Mouse (Mus musculus) lung, postnatal 0 days (tissue): ENCODE results near the gene Ovca2. TPM values are rescaled to one million over a fixed set of nuclear protein-coding genes. Genes with fewer than 3 reads are reported as not detected.

Experiments used
- ATAC-seq: fragments of 200-750 bp; cut with Nextera tagmentation; 2 replicates; pipeline ENCODE4 v1.8.0; 2017; ENCODE audit warnings: moderate library complexity
- DNase-seq: peaks from one replicate; pipeline ENCODE4 v3.0.0-alpha.2; 2016; ENCODE audit warnings: low spot score
- H3K27ac ChIP-seq: fragments of 300-500 bp; sonication (generic); 2 replicates; pipeline ENCODE4 v1.5.1; 2014; ENCODE audit warnings: antibody characterized with exemption, mild to moderate bottlenecking, low read length, mixed read lengths
- H3K27me3 ChIP-seq: fragments of 300-500 bp; sonication (generic); replicated peaks from 2 replicates; pipeline ENCODE4 v1.6.1; 2014; ENCODE audit warnings: low read length, mixed read lengths; ENCODE audit not compliant: insufficient read depth
- H3K36me3 ChIP-seq: fragments of 300-500 bp; sonication (generic); 2 replicates; pipeline ENCODE4 v1.6.1; 2014; ENCODE audit warnings: low read length, mixed read lengths; ENCODE audit not compliant: insufficient read depth
- H3K4me1 ChIP-seq: fragments of 300-500 bp; sonication (generic); 2 replicates; pipeline ENCODE4 v1.6.1; 2014; ENCODE audit warnings: antibody characterized with exemption, low read depth, low read length, mixed read lengths; ENCODE audit not compliant: insufficient read depth
- H3K4me2 ChIP-seq: fragments of 300-500 bp; sonication (generic); replicated peaks from 2 replicates; pipeline ENCODE4 v1.6.1; 2014; ENCODE audit warnings: low read depth, mild to moderate bottlenecking, low read length, moderate library complexity, mixed read lengths
- H3K4me3 ChIP-seq: fragments of 300-500 bp; sonication (generic); 2 replicates; pipeline ENCODE4 v1.5.1; 2014; ENCODE audit warnings: low read depth, low read length
- H3K9ac ChIP-seq: fragments of 300-500 bp; sonication (generic); replicated peaks from 2 replicates; pipeline ENCODE4 v1.6.1; 2014; ENCODE audit warnings: low read depth, mild to moderate bottlenecking
- H3K9me3 ChIP-seq: fragments of 300-500 bp; sonication (generic); 2 replicates; pipeline ENCODE4 v1.6.1; 2016; ENCODE audit warnings: low read length, mixed read lengths
- CTCF ChIP-seq: IDR thresholded peaks from 2 replicates; pipeline ENCODE4 v1.5.1; 2016; ENCODE audit warnings: antibody characterized with exemption, mild to moderate bottlenecking
- EP300 ChIP-seq: IDR thresholded peaks from 2 replicates; pipeline ENCODE4 v1.6.1; 2016; ENCODE audit warnings: antibody characterized with exemption, mild to moderate bottlenecking, control low read depth
- WGBS: fragments of 180-500 bp; shearing (Covaris S2); extraction: QIAGEN DNeasy Blood & Tissue Kit; methylation state at CpG from one replicate; pipeline ENCODE4 v1.1.7; 2014; 5-methylcytosine and 5-hydroxymethylcytosine counted together
- polyA plus RNA-seq: library from polyadenylated mRNA; unstranded; fragments of >200 nt; fragmentation: Nextera tagmentation; extraction: Ambion mirVana; gene quantifications from 2 replicates; pipeline ENCODE4 v1.2.1, GENCODE M21; 2015

Ovca2 gene
- polyA plus RNA-seq, 1 experiment from 2014 or later, result 22.0 TPM

DNA sequence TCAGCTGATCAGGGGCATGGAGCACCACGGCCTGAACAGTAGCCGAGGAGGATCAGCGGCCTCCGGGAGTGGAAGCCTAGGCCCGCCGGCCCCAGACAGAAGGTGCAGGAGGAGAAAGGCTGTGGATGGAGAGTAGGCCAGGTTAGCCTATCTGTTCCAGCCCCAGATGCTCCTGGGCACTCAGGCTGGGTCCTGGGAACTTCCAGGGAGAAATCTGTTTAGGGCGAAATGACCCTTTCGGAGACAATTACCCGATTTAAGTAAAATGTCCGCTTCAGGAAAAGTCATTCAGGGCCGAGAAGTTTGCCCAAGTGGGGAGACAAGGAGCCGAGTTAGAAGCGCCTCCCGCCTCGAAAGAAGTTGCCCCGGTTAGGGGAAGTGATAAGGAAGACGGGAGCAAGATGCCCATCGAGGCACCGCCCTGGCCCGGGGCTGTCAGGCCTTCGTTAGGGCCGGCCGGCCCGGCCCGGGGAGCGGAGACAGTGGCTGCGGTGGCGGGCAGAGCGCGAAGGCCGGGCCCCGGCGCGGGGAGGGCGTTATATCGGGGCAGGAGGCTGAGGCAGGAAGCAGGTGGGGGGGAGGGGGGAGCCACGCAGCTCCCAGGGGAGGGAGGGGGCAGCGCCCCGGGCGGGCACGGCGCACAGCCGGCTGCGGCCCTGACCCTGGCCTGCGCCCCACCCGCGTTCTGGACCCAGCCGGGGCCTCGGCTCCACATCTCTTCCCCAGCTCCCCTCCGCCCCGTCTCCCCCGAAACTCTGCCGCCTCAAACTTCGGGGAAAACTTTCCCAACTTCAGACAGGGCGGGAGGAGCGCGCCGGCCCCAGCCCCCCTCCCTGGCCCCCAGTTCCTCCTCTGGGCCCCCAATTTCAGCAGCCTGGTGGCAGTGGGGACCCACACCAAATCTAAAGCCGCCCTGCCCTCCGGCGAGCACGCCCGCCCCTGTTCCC is 10.7 kb downstream of the Ovca2 start:
- Histone ChIP-seq H3K4me2 (peak overlapping the region; percentile 93), H3K27ac (peak overlapping the region; percentile 78), H3K36me3 (peaks cover 14% of the 10 kb centered on the region; the same call in 1 of the 2 replicates), H3K4me1 (peaks cover 32% of the 10 kb centered on the region), H3K4me3 (peak overlapping the region; percentile 67), H3K9me3 (no peaks in the 10 kb centered on the region), H3K9ac (peak overlapping the region; percentile 70), H3K27me3 (peaks cover 32% of the 10 kb centered on the region)
- no peak for ATAC-seq
- peak; percentile 31 for DNase-seq
- WGBS, result 6% methylated on average over 33 of the region's 63 CpGs
- TF ChIP-seq CTCF (no peak), EP300 (no peak)

DNA sequence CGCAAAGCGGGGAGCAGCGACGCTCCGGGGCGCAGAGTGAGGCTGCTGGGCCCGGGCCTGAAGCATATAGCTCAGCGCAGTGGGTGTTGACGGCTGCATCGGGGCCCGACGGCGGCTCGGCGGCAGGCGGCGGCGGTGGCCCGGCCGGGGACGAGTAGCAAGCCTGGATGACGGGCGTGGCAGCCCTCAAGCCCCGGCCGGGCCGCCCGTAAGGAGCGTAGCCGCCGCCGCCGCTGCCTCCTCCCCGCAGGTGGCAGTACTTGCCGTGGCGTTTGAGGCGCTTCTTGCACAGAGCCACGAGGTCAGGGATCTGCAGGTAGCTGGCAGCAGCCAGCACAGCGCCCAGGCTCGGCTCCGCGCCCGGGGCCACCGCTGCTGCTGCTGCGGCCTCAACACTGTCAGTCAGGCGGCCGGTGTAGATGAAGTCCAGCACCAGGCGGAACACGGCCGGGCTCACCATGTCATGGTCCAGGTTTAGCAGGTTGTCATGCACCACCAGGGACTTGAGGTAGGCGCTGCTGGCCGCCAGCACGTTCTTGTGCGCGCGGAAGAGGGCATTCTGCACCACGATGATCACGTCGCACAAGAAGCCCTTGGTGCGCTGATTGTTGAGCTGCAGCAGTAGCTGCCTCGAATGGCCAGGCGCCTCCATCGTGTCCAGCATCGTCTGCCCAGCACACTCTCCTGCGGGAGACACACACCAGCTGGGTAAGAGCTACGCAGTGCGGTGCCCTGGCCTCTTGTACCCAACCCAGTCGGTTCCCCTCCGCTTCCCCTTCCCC is 11.6 kb downstream of the Ovca2 start:
- peak; percentile 64 for DNase-seq
- H3K27ac ChIP-seq, result peak overlapping the region; percentile 78
- H3K36me3 ChIP-seq, result peaks cover 18% of the 10 kb centered on the region
- H3K9ac ChIP-seq, result peak overlapping the region; percentile 70; the same call in 1 of the 2 replicates
- WGBS, result 12% methylated on average over 64 of the region's 68 CpGs
- H3K4me1 ChIP-seq, result peaks cover 23% of the 10 kb centered on the region; the same call in 1 of the 2 replicates
- peaks cover 23% of the 10 kb centered on the region for H3K27me3 ChIP-seq
- peak; percentile 11 for TF ChIP-seq CTCF
- no peak for TF ChIP-seq EP300
- ATAC-seq, result no peak
- peak overlapping the region; percentile 67 for H3K4me3 ChIP-seq
- H3K4me2 ChIP-seq, result peak overlapping the region; percentile 93
- no peaks in the 10 kb centered on the region for H3K9me3 ChIP-seq

DNA sequence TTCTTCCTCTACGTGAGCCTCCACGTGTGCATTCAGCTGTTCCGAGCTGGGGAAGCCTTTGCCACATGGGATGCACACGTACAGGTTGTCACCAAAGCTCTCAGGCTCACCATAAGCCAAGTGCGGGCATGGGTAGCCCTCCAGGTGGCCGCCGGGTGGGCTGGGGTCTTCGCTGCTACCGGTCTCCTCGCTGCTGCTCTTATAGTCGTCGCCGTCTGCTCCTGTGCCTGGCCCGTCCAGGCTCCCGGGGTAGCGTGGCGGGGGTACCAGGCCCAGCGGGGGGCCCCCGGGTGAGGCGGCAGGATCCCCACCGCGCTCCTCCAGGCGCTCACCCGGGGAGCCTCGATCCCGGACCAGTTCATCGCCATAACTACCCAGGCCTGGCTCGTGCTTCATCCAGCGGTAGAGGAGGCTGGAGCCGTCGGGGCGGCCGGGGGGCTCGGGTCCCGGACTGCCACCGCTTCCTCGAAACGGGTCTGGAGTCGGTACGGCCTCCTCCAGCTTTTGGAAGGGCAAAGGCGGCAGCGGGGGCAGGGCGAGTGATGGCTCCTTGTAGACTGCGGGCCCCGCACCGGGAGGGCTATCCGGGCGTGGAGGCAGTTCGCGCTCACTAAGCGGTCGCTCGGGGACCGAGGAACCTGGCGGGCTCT is 12.3 kb downstream of the Ovca2 start:
- Histone ChIP-seq H3K4me2 (peak overlapping the region; percentile 93), H3K27ac (no peak overlapping the region), H3K4me3 (peak overlapping the region; percentile 67), H3K4me1 (peaks cover 22% of the 10 kb centered on the region; the same call in 1 of the 2 replicates), H3K9me3 (no peaks in the 10 kb centered on the region), H3K27me3 (peaks cover 23% of the 10 kb centered on the region), H3K36me3 (peaks cover 18% of the 10 kb centered on the region), H3K9ac (0 out of 2 replicates have a peak overlapping the region, but pooled peaks have one; percentile 16)
- TF ChIP-seq EP300 (no peak), CTCF (no peak)
- DNase-seq (peak; percentile 27), ATAC-seq (no peak)
- 17% methylated on average over 41 of the region's 55 CpGs for WGBS

DNA sequence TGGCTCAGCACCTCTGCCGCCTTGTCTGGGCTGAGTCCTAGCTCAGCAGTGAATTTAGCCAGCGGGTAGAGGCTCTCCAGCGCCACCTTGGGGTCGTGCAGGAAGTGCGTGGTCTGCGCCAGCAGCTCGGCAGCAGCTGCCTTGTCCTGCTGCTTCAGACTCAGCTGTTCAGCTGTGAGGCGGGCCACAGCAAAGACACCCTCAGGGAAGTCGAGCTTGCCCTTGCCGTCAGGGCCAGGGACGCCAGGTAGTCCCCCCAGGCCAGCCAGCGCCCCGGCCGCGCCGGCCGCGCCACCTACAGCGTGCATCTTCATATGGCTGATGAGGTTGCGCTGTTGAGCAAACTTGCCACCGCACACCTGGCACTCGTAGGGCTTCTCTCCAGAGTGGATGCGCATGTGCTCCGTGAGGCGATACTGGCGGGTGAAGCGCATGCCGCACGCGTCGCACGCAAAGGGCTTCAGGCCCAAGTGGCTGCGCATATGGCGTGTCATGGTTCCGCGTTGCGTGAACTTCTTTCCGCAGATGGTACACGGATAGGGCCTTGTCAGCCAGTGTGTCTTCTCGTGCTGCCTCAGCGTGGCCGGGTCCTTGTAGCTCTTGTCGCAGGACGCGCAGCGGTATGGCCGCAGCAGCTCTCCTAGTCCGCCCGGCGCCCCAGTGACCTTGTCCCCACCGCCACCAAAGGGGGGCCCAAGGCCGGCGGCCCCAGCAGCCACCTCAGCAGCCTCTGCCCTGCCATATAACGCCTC is 13.0 kb downstream of the Ovca2 start:
- H3K9me3 ChIP-seq, result no peaks in the 10 kb centered on the region
- H3K36me3 ChIP-seq, result peaks cover 18% of the 10 kb centered on the region
- H3K27ac ChIP-seq, result no peak overlapping the region
- DNase-seq (peak; percentile 80), ATAC-seq (peak; percentile 16)
- H3K9ac ChIP-seq, result no peak overlapping the region
- peak overlapping the region; percentile 93 for H3K4me2 ChIP-seq
- peaks cover 22% of the 10 kb centered on the region; the same call in 1 of the 2 replicates for H3K4me1 ChIP-seq
- H3K4me3 ChIP-seq, result peak overlapping the region; percentile 67
- peaks cover 23% of the 10 kb centered on the region for H3K27me3 ChIP-seq
- WGBS, result 24% methylated on average over 54 of the region's 54 CpGs
- TF ChIP-seq EP300, result no peak
- TF ChIP-seq CTCF, result peak; percentile 88

DNA sequence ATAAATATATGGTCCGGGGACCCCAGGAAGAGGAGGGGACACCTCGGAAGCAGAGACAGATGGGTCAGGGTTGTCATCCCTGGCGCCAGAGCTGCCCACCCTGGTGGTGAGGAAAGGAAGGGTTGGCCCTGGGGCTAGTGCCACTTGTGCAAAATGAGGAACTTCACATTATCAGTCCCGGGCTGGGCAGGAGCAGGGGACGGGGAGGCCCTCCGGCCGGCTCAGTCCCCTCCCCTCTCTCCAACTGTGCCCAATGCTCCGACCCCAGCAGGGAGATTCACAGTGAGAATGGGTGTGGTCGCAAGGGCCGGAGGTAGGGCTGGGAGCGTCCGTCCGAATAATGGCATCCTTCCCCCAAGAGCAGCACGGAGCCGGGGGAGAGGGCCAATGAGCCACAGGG is 13.9 kb downstream of the Ovca2 start:
- peaks cover 22% of the 10 kb centered on the region for H3K36me3 ChIP-seq
- peak overlapping the region; percentile 93 for H3K4me2 ChIP-seq
- no peaks in the 10 kb centered on the region for H3K9me3 ChIP-seq
- H3K27ac ChIP-seq, result no peak overlapping the region
- WGBS, result 30% methylated on average over 13 of the region's 15 CpGs
- no peak for ATAC-seq
- H3K27me3 ChIP-seq, result peaks cover 19% of the 10 kb centered on the region
- TF ChIP-seq EP300 (no peak), CTCF (peak; percentile 33)
- H3K4me3 ChIP-seq, result no peak overlapping the region
- H3K9ac ChIP-seq, result no peak overlapping the region
- DNase-seq, result no peak
- peaks cover 17% of the 10 kb centered on the region; the same call in 1 of the 2 replicates for H3K4me1 ChIP-seq
